Mouse (Mus musculus) bone marrow, adult 2 months (tissue): Measurements from ENCODE around the gene Spata46. TPM values are rescaled to one million over a fixed set of nuclear protein-coding genes. Genes with fewer than 3 reads are reported as not detected.

Experiments used
- H3K27ac ChIP-seq: fragments of 200-500 bp; 2 replicates; pipeline ENCODE4 v1.5.1; 2012; ENCODE audit warnings: low read depth, mild to moderate bottlenecking, control low read depth, inconsistent platforms, low read length; ENCODE audit not compliant: control insufficient read depth, poor library complexity, insufficient read depth
- H3K4me1 ChIP-seq: fragments of 200-500 bp; 2 replicates; pipeline ENCODE4 v1.6.1; 2011; ENCODE audit warnings: low read length; ENCODE audit not compliant: control insufficient read depth, insufficient read depth
- H3K4me3 ChIP-seq: fragments of 200-500 bp; replicated peaks from 2 replicates; pipeline ENCODE3; 2011; ENCODE audit warnings: mild to moderate bottlenecking, low read depth, low read length, control low read depth; ENCODE audit not compliant: control insufficient read depth
- CTCF ChIP-seq: fragments of 200-500 bp; IDR thresholded peaks from 2 replicates; pipeline ENCODE4 v1.5.1; 2011; ENCODE audit warnings: low read length, control low read depth; ENCODE audit not compliant: control insufficient read depth, insufficient read depth
- POLR2A ChIP-seq: fragments of 200-500 bp; IDR thresholded peaks from 2 replicates; pipeline ENCODE4 v1.6.1; 2011; ENCODE audit warnings: low read depth, mild to moderate bottlenecking, control low read depth, low read length, borderline replicate concordance; ENCODE audit not compliant: control insufficient read depth
- WGBS: fragments of 180-500 bp; shearing (Covaris S2); methylation state at CpG from one replicate; pipeline ENCODE4 v1.1.7; 2018; 5-methylcytosine and 5-hydroxymethylcytosine counted together
- polyA plus RNA-seq: library from polyadenylated mRNA; stranded (reverse); fragments of >200 nt; gene quantifications from 2 replicates; pipeline ENCODE4 v1.2.4, GENCODE M21; 2011; ENCODE audit warnings: low replicate concordance; ENCODE audit not compliant: missing spikeins, insufficient read depth, insufficient read length

The Spata46 gene
- polyA plus RNA-seq, 1 experiment: not detected

- TF ChIP-seq POLR2A (no peak), CTCF (no peak)
- H3K27ac ChIP-seq: no peak overlapping the region
- H3K4me3 ChIP-seq: no peak overlapping the region
- WGBS: 79% methylated on average over 15 of the region's 15 CpGs
- H3K4me1 ChIP-seq: no peaks in the 10 kb centered on the region
Measured at GRCm38 (mm10) chr1:170294786-170295570, 13.6 kb upstream of the Spata46 start.

GRCm38 (mm10) chr1:170299496-170299895 is 9.1 kb upstream of the Spata46 start:
- Histone ChIP-seq H3K4me1 (no peaks in the 10 kb centered on the region), H3K4me3 (no peak overlapping the region), H3K27ac (no peak overlapping the region)
- 53% methylated on average over 4 of the region's 4 CpGs for WGBS
- TF ChIP-seq CTCF (no peak), POLR2A (no peak)

GRCm38 (mm10) chr1:170301686-170302085 is 6.9 kb upstream of the Spata46 start:
- WGBS: 87% methylated on average over 9 of the region's 9 CpGs
- Histone ChIP-seq H3K4me3 (no peak overlapping the region), H3K4me1 (no peaks in the 10 kb centered on the region; the same call in 1 of the 2 replicates), H3K27ac (no peak overlapping the region)
- TF ChIP-seq POLR2A: no peak
- no peak for TF ChIP-seq CTCF

GRCm38 (mm10) chr1:170302456-170302855 is 6.1 kb upstream of the Spata46 start:
- TF ChIP-seq CTCF: no peak
- no peak for TF ChIP-seq POLR2A
- 85% methylated on average over 6 of the region's 6 CpGs for WGBS
- H3K4me3 ChIP-seq: no peak overlapping the region
- H3K4me1 ChIP-seq: no peaks in the 10 kb centered on the region; the same call in 1 of the 2 replicates
- H3K27ac ChIP-seq: no peak overlapping the region

GRCm38 (mm10) chr1:170303103-170303502 is 5.5 kb upstream of the Spata46 start:
- no peak overlapping the region for H3K4me3 ChIP-seq

GRCm38 (mm10) chr1:170305002-170305401 is 3.6 kb upstream of the Spata46 start:
- WGBS: 43% methylated on average over 10 of the region's 10 CpGs
- Histone ChIP-seq H3K4me1 (no peaks in the 10 kb centered on the region; the same call in 1 of the 2 replicates), H3K27ac (peak overlapping the region; percentile 24; the same call in 1 of the 2 replicates), H3K4me3 (no peak overlapping the region)
- TF ChIP-seq CTCF (no peak), POLR2A (no peak)

More at GRCm38 (mm10) chr1:170303103-170303502, 5.5 kb upstream of the Spata46 start:
- Histone ChIP-seq H3K4me1 (no peaks in the 10 kb centered on the region; the same call in 1 of the 2 replicates), H3K27ac (no peak overlapping the region)
- TF ChIP-seq CTCF (no peak), POLR2A (no peak)
- WGBS: 85% methylated on average over 6 of the region's 6 CpGs

GRCm38 (mm10) chr1:170306232-170306631 is 2.4 kb upstream of the Spata46 start, which contains the start of gene Gm7694:
TSS of gene Gm7694 (minus strand) at chr1:170306332.
- WGBS: 86% methylated on average over 4 of the region's 4 CpGs

GRCm38 (mm10) chr1:170311431-170311830 is 2.8 kb downstream of the Spata46 start:
- TF ChIP-seq POLR2A (no peak), CTCF (no peak)
- Histone ChIP-seq H3K4me1 (no peaks in the 10 kb centered on the region), H3K4me3 (no peak overlapping the region), H3K27ac (no peak overlapping the region)
- WGBS: 71% methylated on average over 6 of the region's 6 CpGs

More at GRCm38 (mm10) chr1:170306232-170306631, 2.4 kb upstream of the Spata46 start, which contains the start of gene Gm7694:
- Histone ChIP-seq H3K4me3 (no peak within 1 kb of the TSS), H3K4me1 (no peaks in the 10 kb centered on the region; the same call in 1 of the 2 replicates), H3K27ac (no peak within 1 kb of the TSS)
- no peak for TF ChIP-seq POLR2A
- no peak for TF ChIP-seq CTCF

- TF ChIP-seq POLR2A: no peak
- TF ChIP-seq CTCF: no peak
- H3K27ac ChIP-seq: no peak overlapping the region
- WGBS: 93% methylated on average over 2 of the region's 2 CpGs
- no peaks in the 10 kb centered on the region for H3K4me1 ChIP-seq
- no peak overlapping the region for H3K4me3 ChIP-seq
Measured at GRCm38 (mm10) chr1:170322046-170322445, 13.4 kb downstream of the Spata46 start.
